Mouse (Mus musculus) erythroid progenitor cell, adult 5-6 weeks (primary cell): Measurements from ENCODE around the gene Zfp507. TPM values are rescaled to one million over a fixed set of nuclear protein-coding genes. Genes with fewer than 3 reads are reported as not detected.

Experiments
- ATAC-seq: replicated peaks from 2 replicates; pipeline ENCODE4 v1.8.0; 2016; ENCODE audit warnings: moderate number of reproducible peaks, mild to moderate bottlenecking, moderate TSS enrichment, inconsistent platforms; ENCODE audit not compliant: poor library complexity, low FRiP score, severe bottlenecking
- total RNA-seq, 2 experiments: library from RNA; stranded (forward) in 1 of 2; stranded (reverse) in 1 of 2; fragments of 150-400 nt in 1 of 2; fragments of 186-747, 209-891 nt in 1 of 2; gene quantifications; 2 replicates each; pipeline versions ENCODE4 v1.2.3 to v1.2.4; 2015 to 2017; ENCODE audit warnings: low replicate concordance in 2 of 2

The Zfp507 gene
- total RNA-seq (2015; ENCODE audit: low replicate concordance): 6.8 and 8.8 TPM in 2 replicates
- 8.1 and 15.9 TPM in 2 replicates for total RNA-seq (2017; ENCODE audit: low replicate concordance)

DNA sequence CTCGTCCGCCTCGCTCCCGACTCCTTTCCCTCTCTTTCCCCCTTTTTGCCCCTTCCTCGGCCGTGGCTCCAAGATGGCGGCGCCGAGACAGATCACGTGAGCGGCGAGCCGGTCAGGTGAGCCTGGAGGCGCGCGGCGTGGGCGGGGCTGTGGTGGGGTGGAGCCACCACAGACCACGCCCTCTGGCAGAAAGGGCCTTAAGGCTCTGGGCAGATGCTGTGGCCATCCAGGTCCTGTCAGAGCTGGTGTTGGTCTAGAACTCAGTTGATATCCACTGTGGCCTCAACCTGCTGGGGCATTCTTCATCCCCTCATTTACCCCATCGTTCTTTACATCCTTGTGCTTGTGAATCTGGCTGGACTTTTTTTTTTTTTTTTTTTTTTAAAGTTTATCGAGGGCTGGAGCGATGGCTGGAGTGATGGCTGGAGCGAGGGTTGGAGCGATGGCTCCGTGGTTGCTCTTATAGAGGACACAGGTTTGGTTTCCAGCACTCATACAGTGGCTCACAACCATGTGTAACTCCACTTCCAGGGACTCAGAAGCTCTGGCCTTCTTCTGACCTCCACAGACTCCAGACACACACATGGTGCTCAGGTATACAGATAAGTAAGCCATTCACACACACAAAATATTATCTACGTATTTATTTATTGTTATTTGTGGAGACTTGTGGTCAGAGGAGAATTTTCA lies at the start of gene Zfp507:
Gene Zfp507, minus strand, starts transcription at position 98 of the 690 bp plus-strand sequence.
- peak; percentile 92 for ATAC-seq

DNA sequence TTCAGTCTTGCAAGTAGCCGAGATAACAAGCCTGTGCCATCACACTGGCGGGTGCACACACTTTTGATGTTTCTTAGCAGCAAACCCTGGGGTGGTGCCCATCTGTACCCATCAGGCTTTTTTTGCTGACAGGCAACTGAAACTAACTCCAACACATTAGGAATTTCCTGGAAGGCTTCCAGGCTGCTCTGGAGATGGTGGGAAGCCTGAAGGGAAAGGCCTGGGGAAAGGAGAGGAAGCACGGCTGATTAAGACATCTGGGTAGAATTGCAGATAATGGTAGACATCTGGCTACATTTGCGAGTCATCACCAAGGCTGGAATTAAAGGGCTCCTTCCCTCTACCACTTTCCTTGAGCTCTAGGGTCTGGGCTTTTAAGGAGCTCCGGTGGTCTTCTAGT lies 47.6 kb upstream of the Zfp507 start:
- ATAC-seq: no peak

- ATAC-seq: no peak
Measured at GRCm38 (mm10) chr7:35848526-35848925, 45.7 kb upstream of the Zfp507 start.

DNA sequence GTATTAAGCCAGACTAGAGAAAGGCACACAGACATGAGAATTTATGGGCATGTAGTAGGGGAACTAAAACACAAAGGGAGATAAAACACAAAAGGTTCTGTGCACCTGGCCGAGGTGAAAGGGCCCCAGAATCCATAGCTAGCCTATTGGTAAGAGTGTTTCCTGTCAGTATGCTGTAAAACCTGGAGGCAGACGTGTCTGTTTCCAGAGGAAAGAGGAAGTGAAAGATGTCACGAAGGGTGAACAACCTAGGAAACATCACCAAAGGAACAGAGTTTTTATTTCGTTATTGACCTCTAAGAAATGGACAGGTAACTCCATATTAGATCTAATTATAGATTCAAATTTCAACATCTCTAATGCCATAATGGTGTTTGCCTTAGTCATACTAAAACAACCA lies 37.7 kb upstream of the Zfp507 start:
- ATAC-seq: no peak

DNA sequence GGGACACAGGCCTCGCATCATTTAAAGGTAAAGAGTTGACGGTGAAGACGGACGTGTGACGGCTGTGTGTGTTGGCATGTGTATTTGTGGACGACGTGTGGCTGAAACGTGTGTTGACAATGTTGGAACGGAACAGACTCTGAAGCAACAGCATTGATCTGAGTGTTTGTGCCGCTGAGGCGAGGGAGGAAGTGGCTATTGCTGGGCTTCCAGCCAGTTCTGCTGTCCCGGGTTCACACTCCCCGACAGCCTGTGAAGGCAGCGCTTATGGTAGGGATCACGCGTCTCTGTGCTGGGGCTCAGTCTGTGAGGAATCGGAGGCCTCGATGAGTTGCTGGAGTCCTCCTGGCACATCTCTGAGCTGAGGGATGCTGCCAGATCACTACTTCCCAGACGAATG lies 34.0 kb upstream of the Zfp507 start:
- ATAC-seq: no peak

DNA sequence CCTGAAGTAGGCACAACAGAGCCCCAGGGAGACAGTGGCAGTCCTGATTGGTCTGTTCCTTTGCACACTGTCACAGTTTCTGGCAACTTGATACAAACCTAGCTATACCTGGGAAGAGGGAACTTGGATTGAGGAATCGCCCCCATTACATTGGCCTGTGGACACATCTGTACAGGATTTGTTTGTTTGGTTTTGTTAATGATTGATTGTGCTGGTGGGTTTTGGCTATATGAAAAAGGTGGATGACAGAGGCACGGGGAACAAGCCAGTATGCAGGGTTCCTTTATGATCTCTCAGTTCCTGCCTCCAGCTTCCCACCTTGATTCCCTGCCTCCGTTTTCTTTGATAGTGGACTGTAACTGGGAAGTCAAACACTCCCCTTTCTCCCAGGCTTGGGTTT lies 33.6 kb upstream of the Zfp507 start:
- ATAC-seq: no peak

- ATAC-seq: no peak
Measured at GRCm38 (mm10) chr7:35830119-35830518, 27.3 kb upstream of the Zfp507 start.

GRCm38 (mm10) chr7:35823906-35824305 lies 21.1 kb upstream of the Zfp507 start:
- no peak for ATAC-seq

- no peak for ATAC-seq
Measured at GRCm38 (mm10) chr7:35822320-35822719, 19.5 kb upstream of the Zfp507 start.

- no peak for ATAC-seq
Measured at GRCm38 (mm10) chr7:35821357-35821756, 18.6 kb upstream of the Zfp507 start.

- no peak for ATAC-seq
Measured at GRCm38 (mm10) chr7:35819486-35819885, 16.7 kb upstream of the Zfp507 start.

DNA sequence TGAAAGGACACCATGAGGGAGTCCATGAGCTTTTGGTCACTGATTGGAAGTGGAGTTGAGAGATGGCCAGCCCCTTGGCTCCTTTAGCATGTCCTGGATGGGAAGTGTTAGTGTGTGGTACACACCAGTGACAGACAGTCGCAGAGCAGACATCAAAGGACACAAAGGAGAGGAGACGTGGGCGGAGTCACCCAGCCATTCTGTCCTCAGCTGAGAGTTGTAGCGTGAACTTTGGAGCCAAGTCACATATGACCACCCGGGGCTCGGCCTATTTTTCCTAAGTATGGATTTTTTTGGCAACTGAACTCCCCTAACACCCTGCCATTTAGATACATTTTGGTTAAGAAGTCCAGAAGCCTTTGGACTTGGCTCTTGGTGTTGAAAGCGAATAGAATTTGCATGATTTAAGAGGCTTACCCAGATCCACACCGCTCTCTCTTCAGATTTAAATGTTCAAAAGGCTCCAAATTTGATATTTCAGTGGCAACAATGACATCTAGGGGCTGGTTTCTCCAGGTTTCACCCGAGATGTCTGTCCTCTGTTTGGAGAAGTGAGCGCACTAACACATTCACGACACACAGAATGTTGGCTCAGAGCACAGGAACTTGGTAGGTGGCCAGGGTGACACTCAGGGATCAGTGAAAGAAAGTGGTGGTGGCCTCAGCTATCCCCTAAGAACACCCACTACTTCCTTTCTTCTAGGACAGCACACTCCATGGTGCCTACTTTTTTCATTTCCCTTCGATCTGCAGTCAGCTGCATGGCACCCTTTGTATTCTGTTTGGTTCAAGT lies 12.2 kb upstream of the Zfp507 start:
- no peak for ATAC-seq

GRCm38 (mm10) chr7:35813306-35813705 lies 10.5 kb upstream of the Zfp507 start:
- ATAC-seq: no peak

GRCm38 (mm10) chr7:35810736-35811135 lies 7.9 kb upstream of the Zfp507 start:
- no peak for ATAC-seq

- no peak for ATAC-seq
Measured at GRCm38 (mm10) chr7:35804206-35804605, 1.4 kb upstream of the Zfp507 start.

- peak; percentile 83 for ATAC-seq
Measured at GRCm38 (mm10) chr7:35802201-35802905, 450 bp downstream of the Zfp507 start.

- ATAC-seq: no peak
Measured at GRCm38 (mm10) chr7:35796123-35796522, 6.7 kb downstream of the Zfp507 start.

DNA sequence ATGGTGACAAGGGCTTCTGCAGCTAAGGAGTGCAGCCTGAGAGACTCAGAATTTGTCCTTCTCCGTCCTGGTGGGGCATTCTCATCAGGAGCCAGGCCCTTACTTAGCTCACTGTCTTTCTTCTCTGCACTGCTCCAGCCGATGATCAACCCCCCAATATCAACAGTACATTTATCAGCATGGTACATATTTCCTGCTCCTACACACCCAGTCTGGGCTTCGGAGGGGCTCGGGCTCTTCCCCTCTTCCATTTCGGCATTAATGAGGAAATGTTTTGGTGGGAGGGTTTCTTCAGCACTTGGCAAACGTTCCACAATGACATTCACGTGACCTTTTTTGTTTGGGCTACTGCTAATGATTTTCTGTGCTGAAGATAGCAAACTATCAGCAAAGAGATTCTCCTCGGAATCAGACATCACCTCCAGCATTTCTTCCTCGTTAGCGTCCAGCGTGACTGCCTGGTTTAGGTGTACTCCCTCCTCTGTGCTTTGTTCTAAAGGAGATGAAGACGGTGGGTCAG lies 8.6 kb downstream of the Zfp507 start:
- ATAC-seq: no peak

DNA sequence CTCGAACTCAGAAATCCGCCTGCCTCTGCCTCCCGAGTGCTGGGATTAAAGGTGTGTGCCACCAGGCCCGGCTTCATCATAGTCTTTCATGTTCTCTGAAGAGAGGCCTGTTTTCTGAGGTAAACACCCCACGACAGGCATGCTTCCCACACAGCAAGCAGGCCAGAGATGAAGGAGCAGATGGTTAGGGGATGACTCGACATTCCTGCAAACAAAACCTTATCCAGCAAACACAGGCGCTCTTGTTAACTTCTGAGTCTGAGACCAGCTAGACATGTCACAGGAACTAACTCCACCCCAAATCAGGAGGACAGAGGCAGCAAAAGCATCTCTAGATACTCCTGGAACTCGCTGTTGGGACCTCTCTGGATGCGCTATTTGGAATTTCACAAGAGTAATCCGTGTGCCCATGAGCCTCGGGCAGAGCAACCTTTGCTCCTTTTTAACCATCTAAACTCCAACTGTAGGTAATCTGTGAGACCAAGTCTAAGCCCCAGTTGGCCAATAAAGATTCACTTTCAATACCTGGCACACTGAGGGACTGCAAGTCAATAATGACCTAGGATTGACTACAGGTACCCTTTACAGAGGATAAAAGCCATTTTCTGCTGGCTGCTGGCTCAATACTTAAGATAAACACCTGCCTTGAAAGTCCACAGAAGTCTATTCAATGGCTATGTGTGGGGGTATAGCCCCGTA lies 10.5 kb downstream of the Zfp507 start:
- no peak for ATAC-seq

DNA sequence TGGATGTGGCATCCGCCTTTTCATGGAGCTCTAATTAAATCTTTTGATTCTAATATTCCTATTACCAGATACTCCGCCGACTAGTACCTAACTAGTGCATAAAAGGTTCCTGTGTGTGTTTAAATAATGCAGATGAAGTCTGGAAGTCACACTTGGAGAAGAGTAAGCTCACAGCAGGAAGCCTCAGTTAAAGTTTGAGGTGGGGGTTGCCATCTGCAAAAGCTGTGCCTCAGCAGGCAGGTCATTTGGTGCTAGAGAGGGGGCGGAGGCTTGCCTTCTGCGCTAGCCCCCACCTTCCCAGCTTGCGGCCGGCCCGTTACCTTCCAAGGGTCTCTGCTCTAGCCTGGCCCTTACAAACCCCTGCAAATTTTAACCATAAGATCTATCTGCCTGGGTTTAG lies 11.9 kb downstream of the Zfp507 start:
- no peak for ATAC-seq
